Mouse (Mus musculus) CH12.LX (cell line): ENCODE measurements around the gene Vtn.

Experiments used
- CHD2 ChIP-seq: IDR thresholded peaks from 2 replicates; pipeline ENCODE4 v1.6.1; 2011; ENCODE audit warnings: low read length, improper control_type of control experiment
- CTCF ChIP-seq, 2 experiments: IDR thresholded peaks in 1 of 2; conservative IDR thresholded peaks in 1 of 2; 2 replicates each; pipeline ENCODE4 v1.5.1; 2011 to 2012; ENCODE audit warnings: low read depth in 2 of 2, low read length in 2 of 2, improper control_type of control experiment in 1 of 2, inconsistent platforms in 1 of 2, mild to moderate bottlenecking in 1 of 2, moderate library complexity in 1 of 2
- E2F4 ChIP-seq: IDR thresholded peaks from 2 replicates; pipeline ENCODE4 v1.6.1; 2011; ENCODE audit warnings: low read depth, low read length, improper control_type of control experiment; ENCODE audit not compliant: insufficient replicate concordance
- EP300 ChIP-seq: IDR thresholded peaks from 2 replicates; pipeline ENCODE4 v1.6.1; 2011; ENCODE audit warnings: low read length, improper control_type of control experiment
- MEF2A ChIP-seq: IDR thresholded peaks from 2 replicates; pipeline ENCODE4 v1.6.1; 2014; ENCODE audit warnings: low read depth, mild to moderate bottlenecking, inconsistent platforms, low read length, improper control_type of control experiment, borderline replicate concordance
- MYC ChIP-seq: IDR thresholded peaks from 2 replicates; pipeline ENCODE4 v1.6.1; 2011; ENCODE audit warnings: low read depth, mild to moderate bottlenecking, improper control_type of control experiment, low read length
- NELFE ChIP-seq: IDR thresholded peaks from 2 replicates; pipeline ENCODE4 v1.6.1; 2011; ENCODE audit warnings: low read depth, low read length, improper control_type of control experiment
- POLR2A ChIP-seq: IDR thresholded peaks from 2 replicates; pipeline ENCODE4 v1.6.1; 2011; ENCODE audit warnings: low read depth, mild to moderate bottlenecking, improper control_type of control experiment, low read length
- USF2 ChIP-seq: conservative IDR thresholded peaks from 2 replicates; pipeline ENCODE4 v1.6.1; 2011; ENCODE audit warnings: low read depth, low read length, improper control_type of control experiment

- TF ChIP-seq CTCF (conservative IDR thresholded peaks at IDR 0.05 in 1 of 2, IDR thresholded peaks at IDR 0.05 in 1 of 2; ENCODE audit: low read depth in 2 of 2, low read length in 2 of 2) (no peak), MEF2A (no peak), CHD2 (no peak), E2F4 (no peak), USF2 (no peak), POLR2A (no peak), NELFE (no peak), MYC (no peak), EP300 (no peak)
These were observed 27.4 kb upstream of the Vtn start for GRCm38 (mm10) chr11:78471326-78472103.
